Mouse (Mus musculus) MEL (cell line): ENCODE data around the gene Arl14ep. TPM values are rescaled to one million over a fixed set of nuclear protein-coding genes. Genes with fewer than 3 reads are reported as not detected.

Experiments used
- DNase-seq: peaks from one replicate; pipeline ENCODE4 v3.0.0; 2011; ENCODE audit warnings: low read depth, low spot score
- H3K27ac ChIP-seq: 2 replicates; pipeline ENCODE4 v1.5.1; 2012; ENCODE audit warnings: low read depth, mild to moderate bottlenecking, control low read depth, low read length, moderate library complexity; ENCODE audit not compliant: control insufficient read depth
- H3K27me3 ChIP-seq, 2 experiments: fragments of 150-350 bp in 1 of 2; sonication (generic) in 1 of 2; 2 replicates each; pipeline ENCODE4 v1.6.1; 2012; ENCODE audit warnings: low read length in 2 of 2, mild to moderate bottlenecking in 2 of 2, improper control_type of control experiment in 1 of 2, moderate library complexity in 1 of 2; ENCODE audit not compliant: insufficient read depth in 2 of 2, control insufficient read depth in 1 of 2
- H3K36me3 ChIP-seq, 2 experiments: 2 replicates each; pipeline ENCODE4 v1.6.1; 2012 to 2014; ENCODE audit warnings: low read length in 2 of 2, improper control_type of control experiment in 1 of 2, inconsistent platforms in 1 of 2, mild to moderate bottlenecking in 1 of 2; ENCODE audit not compliant: insufficient read depth in 2 of 2, control insufficient read depth in 1 of 2
- H3K4me1 ChIP-seq, 2 experiments: fragments of 150-350 bp in 1 of 2; sonication (generic) in 1 of 2; 2 replicates each; pipeline ENCODE4 v1.6.1; 2012; ENCODE audit warnings: low read length in 2 of 2, improper control_type of control experiment in 1 of 2, mild to moderate bottlenecking in 1 of 2; ENCODE audit not compliant: insufficient read depth in 2 of 2, control insufficient read depth in 1 of 2
- H3K4me3 ChIP-seq, 2 experiments: fragments of 150-350 bp in 1 of 2; sonication (generic) in 1 of 2; 2 replicates each; pipeline ENCODE4 v1.5.1; 2012; ENCODE audit warnings: low read depth in 2 of 2, low read length in 2 of 2, mild to moderate bottlenecking in 2 of 2, moderate library complexity in 2 of 2, control low read depth in 1 of 2, improper control_type of control experiment in 1 of 2; ENCODE audit not compliant: control insufficient read depth in 1 of 2, insufficient read depth in 1 of 2
- H3K79me2 ChIP-seq: 2 replicates; pipeline ENCODE4 v1.6.1; 2012; ENCODE audit warnings: mild to moderate bottlenecking, low read length, moderate library complexity; ENCODE audit not compliant: control insufficient read depth, poor library complexity, insufficient read depth
- H3K9ac ChIP-seq: 2 replicates; pipeline ENCODE4 v1.6.1; 2012; ENCODE audit warnings: low read depth, mild to moderate bottlenecking, control low read depth, low read length, moderate library complexity; ENCODE audit not compliant: control insufficient read depth, poor library complexity, severe bottlenecking
- H3K9me3 ChIP-seq: fragments of 150-350 bp; sonication (generic); replicated peaks from 2 replicates; pipeline ENCODE4 v1.6.1; 2012; ENCODE audit warnings: mild to moderate bottlenecking, low read length, improper control_type of control experiment, moderate library complexity; ENCODE audit not compliant: insufficient read depth
- BHLHE40 ChIP-seq: IDR thresholded peaks from 2 replicates; pipeline ENCODE4 v1.6.1; 2012; ENCODE audit warnings: low read depth, mild to moderate bottlenecking, inconsistent platforms, low read length, improper control_type of control experiment, borderline replicate concordance
- CTCF ChIP-seq, 3 experiments: IDR thresholded peaks in 2 of 3; conservative IDR thresholded peaks in 1 of 3; 2 replicates each; pipeline ENCODE4 v1.5.1; 2011 to 2012; ENCODE audit warnings: low read length in 3 of 3, low read depth in 2 of 3, mild to moderate bottlenecking in 2 of 3, improper control_type of control experiment in 1 of 3, inconsistent platforms in 1 of 3, mixed read lengths in 1 of 3, moderate library complexity in 1 of 3; ENCODE audit not compliant: control insufficient read depth in 1 of 3, insufficient read depth in 1 of 3, poor library complexity in 1 of 3, severe bottlenecking in 1 of 3
- E2F4 ChIP-seq: IDR thresholded peaks from 2 replicates; pipeline ENCODE4 v1.6.1; 2011; ENCODE audit warnings: low read depth, low read length, improper control_type of control experiment, borderline replicate concordance
- ELF1 ChIP-seq: IDR thresholded peaks from 2 replicates; pipeline ENCODE4 v1.6.1; 2014; ENCODE audit warnings: low read depth, mild to moderate bottlenecking, inconsistent platforms, low read length, improper control_type of control experiment, moderate library complexity
- ETS1 ChIP-seq: IDR thresholded peaks from 2 replicates; pipeline ENCODE4 v1.6.1; 2012; ENCODE audit warnings: low read depth, mild to moderate bottlenecking, inconsistent platforms, low read length, improper control_type of control experiment, moderate library complexity
- GATA1 ChIP-seq: IDR thresholded peaks from 2 replicates; pipeline ENCODE4 v1.6.1; 2011; ENCODE audit warnings: low read depth, low read length, improper control_type of control experiment
- HCFC1 ChIP-seq: IDR thresholded peaks from 2 replicates; pipeline ENCODE4 v1.6.1; 2012; ENCODE audit warnings: low read depth, mild to moderate bottlenecking, inconsistent platforms, low read length, improper control_type of control experiment, moderate library complexity
- JUND ChIP-seq: IDR thresholded peaks from 2 replicates; pipeline ENCODE4 v1.6.1; 2011; ENCODE audit warnings: low read depth, mild to moderate bottlenecking, improper control_type of control experiment, low read length
- MAX ChIP-seq: IDR thresholded peaks from 2 replicates; pipeline ENCODE4 v1.6.1; 2011; ENCODE audit warnings: low read length, improper control_type of control experiment
- MYB ChIP-seq: IDR thresholded peaks from 2 replicates; pipeline ENCODE4 v1.6.1; 2011; ENCODE audit warnings: mild to moderate bottlenecking, low read depth, low read length, improper control_type of control experiment
- MYC ChIP-seq: IDR thresholded peaks from 2 replicates; pipeline ENCODE4 v1.6.1; 2011; ENCODE audit warnings: low read depth, mild to moderate bottlenecking, low read length, improper control_type of control experiment, moderate library complexity
- NRF1 ChIP-seq: IDR thresholded peaks from 2 replicates; pipeline ENCODE4 v1.6.1; 2014; ENCODE audit warnings: low read depth, mild to moderate bottlenecking, inconsistent platforms, low read length, improper control_type of control experiment, moderate library complexity; ENCODE audit not compliant: poor library complexity, insufficient read depth, severe bottlenecking
- RCOR1 ChIP-seq: IDR thresholded peaks from 2 replicates; pipeline ENCODE4 v1.6.1; 2012; ENCODE audit warnings: low read depth, mild to moderate bottlenecking, inconsistent platforms, low read length, improper control_type of control experiment
- TCF12 ChIP-seq: IDR thresholded peaks from 2 replicates; pipeline ENCODE4 v1.6.1; 2014; ENCODE audit warnings: low read depth, mild to moderate bottlenecking, inconsistent platforms, low read length, improper control_type of control experiment, moderate library complexity
- USF1 ChIP-seq: IDR thresholded peaks from 2 replicates; pipeline ENCODE4 v1.6.1; 2014; ENCODE audit warnings: low read depth, mild to moderate bottlenecking, inconsistent platforms, low read length, improper control_type of control experiment, moderate library complexity
- USF2 ChIP-seq, 2 experiments: IDR thresholded peaks; 2 replicates each; pipeline ENCODE4 v1.6.1; 2011 to 2012; ENCODE audit warnings: improper control_type of control experiment in 2 of 2, low read length in 2 of 2, borderline replicate concordance in 1 of 2, inconsistent platforms in 1 of 2, low read depth in 1 of 2, mild to moderate bottlenecking in 1 of 2; ENCODE audit not compliant: insufficient read depth in 1 of 2
- ZC3H11A ChIP-seq: IDR thresholded peaks from 2 replicates; pipeline ENCODE4 v1.6.1; 2012; ENCODE audit warnings: low read depth, mild to moderate bottlenecking, inconsistent platforms, low read length, improper control_type of control experiment
- ZKSCAN1 ChIP-seq: IDR thresholded peaks from 2 replicates; pipeline ENCODE4 v1.6.1; 2012; ENCODE audit warnings: low read depth, mild to moderate bottlenecking, inconsistent platforms, low read length, improper control_type of control experiment, moderate library complexity
- ZMIZ1 ChIP-seq: IDR thresholded peaks from 2 replicates; pipeline ENCODE4 v1.6.1; 2012; ENCODE audit warnings: low read depth, mild to moderate bottlenecking, inconsistent platforms, low read length, improper control_type of control experiment, moderate library complexity
- ZNF384 ChIP-seq: IDR thresholded peaks from 2 replicates; pipeline ENCODE4 v1.6.1; 2012; ENCODE audit warnings: low read depth, mild to moderate bottlenecking, inconsistent platforms, low read length, improper control_type of control experiment
- polyA plus RNA-seq, 2 experiments: library from polyadenylated mRNA; stranded (reverse) in 1 of 2; unstranded in 1 of 2; fragments of >175 nt in 1 of 2; fragments of >200 nt in 1 of 2; gene quantifications; 2 replicates each; pipeline versions ENCODE4 v1.2.1 to v1.2.4; 2012; ENCODE audit warnings: low replicate concordance in 2 of 2, low read depth in 1 of 2; ENCODE audit not compliant: insufficient read length in 2 of 2, insufficient read depth in 1 of 2, missing spikeins in 1 of 2
- total RNA-seq: library from RNA; depleted of rRNA; stranded (reverse); fragments of 300-350 nt; gene quantifications from 2 replicates; pipeline ENCODE4 v1.2.3, GENCODE M21; 2012

Gene Arl14ep
- total and polyA plus RNA-seq, 3 experiments = 26.2 to 105 (median 33.1) TPM

GRCm38 (mm10) chr2:106973332-106973958 is 779 bp downstream of the Arl14ep start:
- Histone ChIP-seq H3K79me2 (peaks cover 43% of the 10 kb centered on the region), H3K4me1 (peaks cover 11 to 25% of the 10 kb centered on the region in 2 experiments; a peak in 3 of 4 replicates), H3K9ac (peak overlapping the region; percentile 99), H3K9me3 (no peaks in the 10 kb centered on the region), H3K27me3 (no peaks in the 10 kb centered on the region), H3K27ac (peak overlapping the region; percentile 81), H3K36me3 (peaks cover 15 to 39% of the 10 kb centered on the region in 2 experiments), H3K4me3 (peak overlapping the region; percentile 91 to 99)
- peak; percentile 47 for DNase-seq
- no peak for TF ChIP-seq CTCF (IDR thresholded peaks at IDR 0.05 in 2 of 3, conservative IDR thresholded peaks at IDR 0.05 in 1 of 3; ENCODE audit: control insufficient read depth in 1 of 3, insufficient read depth in 1 of 3, low read depth in 2 of 3, low read length in 3 of 3, poor library complexity in 1 of 3, severe bottlenecking in 1 of 3)
- no peak for TF ChIP-seq ZMIZ1
- TF ChIP-seq E2F4 = no peak
- TF ChIP-seq HCFC1 = no peak
- TF ChIP-seq MYC = no peak
- no peak for TF ChIP-seq TCF12
- no peak for TF ChIP-seq ETS1
- no peak for TF ChIP-seq ZKSCAN1

GRCm38 (mm10) chr2:106972851-106973250 is 1.4 kb downstream of the Arl14ep start:
- Histone ChIP-seq H3K36me3 (peaks cover 19 to 39% of the 10 kb centered on the region in 2 experiments), H3K9ac (peak overlapping the region; percentile 99), H3K4me3 (peak overlapping the region; percentile 91 to 99), H3K27me3 (no peaks in the 10 kb centered on the region), H3K9me3 (no peaks in the 10 kb centered on the region), H3K4me1 (peaks cover 11 to 25% of the 10 kb centered on the region in 2 experiments; a peak in 3 of 4 replicates), H3K27ac (no peak overlapping the region; the same call in 1 of the 2 replicates), H3K79me2 (peaks cover 45% of the 10 kb centered on the region)
- DNase-seq = no peak
- no peak for TF ChIP-seq USF2 (IDR thresholded peaks at IDR 0.05; ENCODE audit: borderline replicate concordance in 1 of 2, insufficient read depth in 1 of 2, low read depth in 1 of 2, low read length in 2 of 2)
- TF ChIP-seq ELF1 = no peak
- TF ChIP-seq ZNF384 = no peak
- no peak for TF ChIP-seq BHLHE40
- no peak for TF ChIP-seq ZMIZ1

DNA sequence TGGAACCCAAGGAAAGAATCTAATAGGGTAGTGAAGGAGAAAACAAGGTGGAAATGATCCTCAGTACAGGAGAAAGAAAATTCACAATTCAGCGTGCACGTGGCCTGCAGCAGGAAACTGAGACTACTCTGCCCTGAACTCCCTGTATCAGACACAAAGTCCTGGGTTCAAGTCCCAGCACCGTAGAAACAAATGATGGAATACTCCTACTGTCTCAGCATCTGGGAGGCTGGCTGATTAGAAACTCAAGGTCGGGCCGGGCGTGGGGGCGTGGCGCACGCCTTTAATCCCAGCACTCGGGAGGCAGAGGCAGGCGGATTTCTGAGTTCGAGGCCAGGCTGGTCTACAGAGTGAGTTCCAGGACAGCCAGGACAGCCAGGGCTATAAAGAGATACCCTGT is 3.3 kb downstream of the Arl14ep start:
- Histone ChIP-seq H3K27me3 (no peaks in the 10 kb centered on the region), H3K9ac (no peak overlapping the region), H3K4me3 (no peak overlapping the region), H3K9me3 (no peaks in the 10 kb centered on the region), H3K27ac (no peak overlapping the region), H3K36me3 (peaks cover 30 to 34% of the 10 kb centered on the region in 2 experiments), H3K79me2 (peaks cover 45% of the 10 kb centered on the region), H3K4me1 (peaks cover 11 to 21% of the 10 kb centered on the region in 2 experiments; a peak in 3 of 4 replicates)
- DNase-seq = no peak
- TF ChIP-seq RCOR1 (no peak), MYB (no peak), E2F4 (no peak), MAX (no peak), ZNF384 (no peak), MYC (no peak), NRF1 (no peak), USF1 (no peak), ZC3H11A (no peak), JUND (no peak), GATA1 (no peak)
